Mouse (Mus musculus) cerebellum, adult 11-12 months (tissue): ENCODE results near the gene Nlgn2.
"Not testable (repeated sequence)": the region's sequence is repeated elsewhere in the genome, so short reads cannot be mapped to it uniquely, and the experiment has no call there.

Experiments used
- DNase-seq: peaks from one replicate; pipeline ENCODE4 v3.0.0; 2022

Nlgn2 gene

DNA sequence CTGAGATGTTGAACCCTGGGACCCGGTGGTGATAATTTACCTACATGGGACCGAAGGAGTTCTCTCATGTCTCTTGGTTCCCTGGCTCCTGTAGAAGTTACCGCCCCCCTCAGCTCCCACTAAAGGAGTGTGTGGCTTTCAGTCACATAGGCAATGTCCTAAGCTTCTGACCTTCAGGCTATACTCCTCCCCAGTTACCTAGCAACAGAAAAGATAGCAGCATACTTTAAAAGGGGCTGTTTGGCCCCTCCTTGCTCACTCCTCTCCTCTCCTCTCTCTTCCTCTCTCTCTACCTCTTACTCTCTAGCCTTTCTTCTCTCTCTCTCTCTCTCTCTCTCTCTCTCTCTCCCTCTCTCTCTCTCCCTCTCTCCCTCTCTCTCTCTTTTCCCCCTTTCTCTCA, 26.1 kb upstream of the Nlgn2 start:
- DNase-seq, result not testable (repeated sequence)

DNA sequence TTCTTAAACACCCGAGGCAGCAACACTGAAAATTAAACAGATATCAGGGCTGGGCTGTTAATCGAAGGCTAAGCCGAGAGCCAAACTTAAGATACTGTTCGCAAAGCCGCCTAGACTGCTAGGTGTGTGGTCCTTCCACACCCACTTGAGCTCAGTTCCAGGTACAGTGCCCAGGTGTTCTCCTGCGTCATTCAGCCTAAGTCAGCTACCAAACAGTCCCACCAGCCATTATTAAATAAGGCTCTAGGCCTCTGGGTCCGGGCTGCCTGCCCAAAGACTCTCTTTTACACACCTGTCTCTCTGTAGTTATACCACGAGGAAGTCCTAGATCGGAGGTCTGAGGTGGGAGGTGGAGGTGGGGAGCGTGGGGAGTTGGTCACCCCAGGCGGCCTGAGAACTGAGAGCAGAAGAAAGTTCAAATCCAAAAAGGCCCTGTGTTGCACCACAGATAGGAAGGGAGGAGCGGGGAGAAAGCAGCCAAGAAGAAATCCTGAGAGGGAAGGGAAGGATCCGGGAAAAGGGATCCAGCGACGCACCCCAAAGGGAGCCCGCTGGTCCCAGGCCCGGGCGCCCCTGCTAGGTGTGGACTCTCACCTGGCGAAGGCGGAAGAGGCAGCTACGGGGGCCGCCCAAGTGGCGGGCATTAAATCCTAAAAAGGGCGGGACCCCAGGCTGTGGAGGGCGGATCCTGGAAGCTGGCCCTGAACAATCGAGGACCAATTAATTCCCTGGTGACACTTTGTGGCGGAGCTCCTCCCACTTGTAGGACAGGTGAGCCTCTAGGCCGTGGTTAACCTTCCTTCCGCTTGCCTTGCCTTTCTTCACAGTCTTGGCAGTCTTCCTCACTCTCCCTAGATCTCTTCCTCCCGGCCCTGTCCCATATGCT, 20.8 kb upstream of the Nlgn2 start, which contains the start of gene Tnk1:
Gene Tnk1 (minus strand): TSS at position 618 of the 886 bp plus-strand sequence.
- no peak for DNase-seq

GRCm38 (mm10) chr11:69855347-69855746, 17.8 kb upstream of the Nlgn2 start:
- peak; percentile 54 for DNase-seq

- DNase-seq, result no peak
Measured at GRCm38 (mm10) chr11:69854680-69855079, 17.1 kb upstream of the Nlgn2 start.

GRCm38 (mm10) chr11:69853994-69854393, 16.4 kb upstream of the Nlgn2 start:
- no peak for DNase-seq

- no peak for DNase-seq
Measured at GRCm38 (mm10) chr11:69850754-69851153, 13.2 kb upstream of the Nlgn2 start.

DNA sequence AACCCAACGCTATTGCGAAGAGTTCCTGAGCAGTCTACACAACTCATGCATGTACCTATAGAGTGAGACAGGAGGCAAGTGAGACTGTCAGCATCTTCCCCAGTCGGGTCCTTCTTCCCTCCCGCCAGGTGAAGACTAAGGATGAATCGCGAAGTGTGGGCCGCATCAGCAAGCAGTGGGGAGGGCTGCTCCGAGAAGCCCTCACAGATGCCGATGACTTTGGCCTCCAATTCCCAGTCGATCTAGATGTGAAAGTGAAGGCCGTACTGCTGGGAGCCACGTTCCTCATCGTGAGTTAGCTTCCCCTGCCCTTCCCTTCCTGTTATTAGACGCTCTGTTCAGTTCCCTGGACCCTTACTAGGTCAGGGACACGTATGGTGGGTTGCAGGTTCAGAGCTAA, 12.3 kb upstream of the Nlgn2 start:
- peak; percentile 25 for DNase-seq

DNA sequence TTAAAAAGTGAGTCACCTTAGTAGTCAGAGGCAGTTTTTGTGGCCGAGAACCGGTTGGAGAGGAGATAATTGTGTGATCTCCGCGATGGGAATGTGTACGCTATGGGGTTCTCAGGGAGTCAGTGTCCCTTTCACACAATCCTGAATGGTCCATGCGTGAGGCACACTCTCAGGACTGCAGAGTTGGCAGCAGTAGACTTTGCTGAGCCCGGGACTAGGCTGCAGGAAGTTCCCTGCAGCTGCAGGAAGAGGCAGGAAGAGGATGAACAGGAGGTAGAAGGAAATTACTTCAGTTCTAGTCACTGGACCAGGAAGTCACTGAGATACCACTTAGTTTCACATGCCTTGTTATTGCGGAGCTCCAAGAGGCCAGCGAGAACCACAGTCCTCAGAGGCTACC, 11.5 kb upstream of the Nlgn2 start:
- no peak for DNase-seq

DNA sequence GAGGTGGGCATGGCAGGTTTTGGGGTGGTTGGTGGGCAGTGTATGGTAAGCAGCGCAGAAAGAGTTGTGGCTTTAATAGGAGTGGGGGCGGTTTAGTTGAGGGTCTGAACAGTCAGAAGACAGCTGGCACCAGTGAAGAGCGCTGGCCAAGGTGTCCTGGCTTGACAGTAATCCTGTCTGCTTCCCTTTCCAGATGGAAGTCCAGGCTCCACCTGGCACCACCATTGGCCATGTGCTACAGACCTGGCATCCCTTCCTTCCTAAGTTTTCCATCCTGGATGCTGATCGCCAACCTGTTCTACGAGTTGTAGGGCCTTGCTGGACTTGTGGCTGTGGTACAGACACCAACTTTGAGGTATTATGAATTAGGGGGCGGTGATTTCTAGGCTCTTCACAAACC, 10.4 kb upstream of the Nlgn2 start:
- peak; percentile 85 for DNase-seq

DNA sequence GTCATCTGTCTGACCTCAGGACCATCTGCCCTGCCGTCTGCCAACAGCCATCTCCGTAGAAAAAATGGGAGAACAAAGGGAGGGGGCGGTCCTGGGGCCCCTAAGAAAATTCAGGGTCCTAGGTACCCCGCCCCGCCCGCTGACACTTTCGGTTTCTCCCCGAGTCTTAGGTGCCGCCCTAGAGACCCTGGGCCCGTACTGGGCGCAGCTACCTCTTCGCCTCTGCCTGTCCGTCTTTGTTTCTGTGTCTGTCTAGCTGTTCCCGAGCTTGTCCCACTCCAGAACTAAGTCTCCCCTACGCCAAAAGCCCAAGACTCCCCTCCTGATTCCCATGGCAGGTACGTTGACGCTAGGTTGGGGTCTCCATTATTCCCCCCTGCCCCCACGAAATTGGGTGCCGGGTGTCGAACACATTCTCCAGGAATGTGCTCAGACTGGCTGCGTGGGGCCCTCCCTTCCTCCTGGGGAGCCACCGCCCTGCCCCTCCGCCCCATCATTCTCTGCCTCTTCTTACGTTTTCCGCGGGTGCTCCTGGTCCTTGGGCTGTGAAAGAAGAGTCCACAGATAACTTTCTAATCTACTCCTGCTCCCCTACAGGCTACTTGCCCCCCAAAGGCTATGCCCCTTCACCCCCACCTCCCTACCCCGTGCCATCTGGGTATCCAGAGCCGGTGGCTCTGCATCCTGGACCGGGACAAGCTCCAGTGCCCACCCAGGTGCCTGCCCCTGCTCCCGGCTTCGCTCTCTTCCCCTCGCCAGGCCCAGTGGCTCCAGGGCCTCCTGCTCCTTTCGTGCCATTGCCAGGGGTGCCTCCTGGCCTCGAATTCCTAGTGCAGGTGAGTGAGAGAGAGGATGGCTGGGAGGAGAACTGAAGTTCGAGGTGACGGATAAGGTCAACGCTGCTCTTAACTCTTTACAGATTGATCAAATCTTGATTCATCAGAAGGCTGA, 9.4 kb upstream of the Nlgn2 start:
- DNase-seq, result peak; percentile 56

- peak; percentile 91 for DNase-seq
Measured at GRCm38 (mm10) chr11:69846198-69846680, 8.7 kb upstream of the Nlgn2 start, which contains the start of gene Plscr3. Plscr3 (plus strand) TSS chr11:69846376.

- DNase-seq, result no peak
Measured at GRCm38 (mm10) chr11:69838714-69839104, 1.1 kb upstream of the Nlgn2 start.

DNA sequence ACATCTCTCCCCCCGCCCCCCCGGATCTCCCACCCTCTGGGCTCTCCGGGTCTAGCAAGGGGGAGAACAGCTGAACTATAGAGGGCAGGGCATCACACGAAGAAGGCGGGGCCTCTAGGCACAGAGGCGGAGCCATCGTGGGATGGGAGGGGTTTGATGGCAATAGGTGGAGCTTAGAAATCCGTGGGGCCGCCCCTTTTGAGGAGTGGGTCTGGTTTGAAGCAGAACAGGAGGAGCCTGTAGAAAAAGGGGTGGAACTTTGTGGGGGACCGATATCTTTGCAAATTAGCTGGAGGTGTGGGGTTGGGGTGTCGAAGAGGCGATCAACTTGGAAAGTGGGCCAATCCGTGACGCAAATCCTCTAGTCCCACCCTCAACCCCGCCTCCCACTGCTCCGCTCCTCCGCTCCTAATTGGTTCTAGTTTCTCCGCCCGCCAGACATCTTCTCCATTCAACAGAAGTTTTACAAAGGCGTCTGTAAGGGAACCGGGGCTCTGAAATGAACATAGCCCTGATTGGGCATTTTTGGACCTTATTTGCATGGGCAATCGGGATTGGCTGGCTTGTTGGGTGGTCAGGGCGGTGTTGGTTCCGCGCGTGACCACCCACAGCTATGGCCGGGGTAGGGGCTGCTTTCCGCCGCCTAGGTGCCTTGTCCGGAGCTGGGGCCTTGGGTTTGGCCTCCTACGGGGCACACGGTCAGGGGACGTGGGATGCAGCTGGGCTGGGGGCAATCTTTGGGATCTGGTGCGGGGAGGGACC, 549 bp upstream of the Nlgn2 start, which contains the start of gene Tmem256:
Gene Tmem256 (plus strand): TSS at position 563 of the 762 bp plus-strand sequence.
- DNase-seq, result peak; percentile 98

GRCm38 (mm10) chr11:69836703-69837576, 644 bp downstream of the Nlgn2 start:
- DNase-seq, result peak; percentile 79

- DNase-seq, result peak; percentile 68
Measured at GRCm38 (mm10) chr11:69835966-69836335, 1.6 kb downstream of the Nlgn2 start.

DNA sequence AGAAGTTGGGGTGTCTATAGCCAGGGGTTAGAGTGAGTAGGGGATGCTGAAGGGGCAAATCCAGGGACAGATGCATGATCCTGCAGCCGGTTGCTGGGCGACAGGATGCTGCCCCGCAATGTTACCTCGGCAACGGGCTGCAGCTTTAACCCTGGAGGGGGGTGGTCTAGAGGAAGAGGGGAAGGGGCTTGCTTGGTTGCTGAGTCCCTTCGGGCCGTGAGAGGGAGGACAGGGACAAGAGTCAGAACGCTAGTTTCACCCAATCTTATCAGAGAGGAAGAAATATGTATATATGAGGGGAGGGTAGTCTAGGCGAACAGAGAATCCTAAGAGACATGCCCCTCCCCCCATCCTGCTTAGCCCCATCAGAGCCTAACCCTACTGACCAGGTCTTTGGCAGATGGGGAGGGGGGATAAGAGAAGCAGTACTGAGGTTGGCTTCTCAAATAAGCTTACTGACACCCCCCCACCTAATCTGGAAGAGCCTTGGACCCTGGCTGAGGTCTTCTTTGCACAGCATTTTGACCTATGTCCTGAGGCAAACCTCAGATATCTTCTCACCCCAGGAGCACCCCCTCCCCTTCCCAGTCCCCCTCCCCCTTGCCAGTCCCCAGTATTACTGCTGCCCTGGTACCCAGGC, 2.1 kb downstream of the Nlgn2 start:
- no peak for DNase-seq

GRCm38 (mm10) chr11:69834001-69834549, 3.5 kb downstream of the Nlgn2 start:
- DNase-seq, result peak; percentile 44

DNA sequence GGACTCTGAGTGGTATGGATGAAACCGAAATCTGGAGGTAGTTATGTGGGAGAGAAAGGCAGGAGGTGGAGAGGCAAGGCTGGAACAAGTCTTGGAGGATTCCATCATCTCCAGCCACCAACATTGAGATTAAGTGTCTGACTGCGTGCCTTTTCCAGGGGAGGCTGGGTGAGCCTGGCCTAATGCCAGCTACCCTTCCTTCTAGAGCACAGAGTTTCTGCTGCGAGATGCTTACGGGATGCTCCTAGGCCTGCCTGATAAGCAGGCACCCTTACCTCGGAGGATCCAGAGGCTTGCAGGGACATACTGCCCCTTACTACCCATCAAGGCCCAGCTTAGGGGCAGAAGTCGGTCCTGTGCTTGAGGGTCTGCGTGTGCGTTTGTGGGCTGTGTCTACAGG, 4.0 kb downstream of the Nlgn2 start:
- DNase-seq, result no peak

DNA sequence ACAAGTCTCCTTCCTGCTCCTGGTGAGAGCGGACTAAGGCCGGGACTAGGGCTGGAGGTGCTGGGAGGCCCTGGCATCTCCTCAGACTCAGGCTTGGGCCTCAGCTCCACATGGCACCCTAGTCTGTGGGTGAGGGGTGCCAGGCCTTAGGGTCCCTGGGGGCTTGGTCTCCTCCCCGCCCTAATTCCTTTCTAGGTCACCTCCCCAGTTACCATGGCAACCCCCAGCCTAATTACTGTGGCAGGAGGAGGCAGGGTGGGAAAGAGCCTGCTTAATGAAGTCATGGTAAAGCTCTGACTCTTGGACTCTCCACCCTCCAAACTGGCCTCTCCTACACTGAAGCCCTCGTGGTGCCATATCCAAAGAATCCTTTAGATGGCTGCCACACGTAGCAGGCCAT, 8.8 kb downstream of the Nlgn2 start:
- DNase-seq, result no peak

- DNase-seq, result no peak
Measured at GRCm38 (mm10) chr11:69823456-69823855, 14.1 kb downstream of the Nlgn2 start.

- no peak for DNase-seq
Measured at GRCm38 (mm10) chr11:69822080-69822479, 15.5 kb downstream of the Nlgn2 start, which contains the start of gene Spem1. Spem1 (minus strand) TSS chr11:69822180.
